ENCODE assay signal across 10 mouse cellular contexts in genomic region chr3:68764917-68765598, GRCm38 (mm10).
DNase-seq lines count a peak whose midpoint lies in the region; ATAC-seq and TF ChIP-seq lines count a peak whose summit lies in the region.
"Had no signal": no experiment of that assay in that cellular context is flagged by ENCODE, and none has a peak within 500 bp of the region (broad histone marks: within the 10 kb centered on the region; RNA-seq: fewer than 3 reads in every experiment).

No protein-coding gene starts in this region.

- intact Hi-C loops in heart, postnatal 10 days (cut with DNase I), result no loop called here

- no peak overlapping the region for H3K9ac ChIP-seq in kidney, embryonic 14.5 days (ENCODE audit: low read depth, low read length)
- no peak overlapping the region for H3K9ac ChIP-seq in lung, postnatal 0 days (replicated peaks; ENCODE audit: low read depth)
- H3K9ac ChIP-seq: embryonic facial prominence, embryonic 13.5 days; liver, embryonic 13.5 days had no signal

- no peak for TF ChIP-seq POLR2A in embryonic fibroblast, embryonic 13.5 days (IDR thresholded peaks at IDR 0.05; ENCODE audit: low read depth, low read length)

- peak; percentile 64 for DNase-seq in kidney, postnatal 10 days
- DNase-seq in heart, postnatal 10 days, result peak; percentile 82 to 86
- DNase-seq in lung, postnatal 0 days (ENCODE audit: low spot score), result peak; percentile 39
- DNase-seq in spleen, adult 18-20 months, result no peak
- no peak for DNase-seq in thymus, postnatal 14 days
- no peak for DNase-seq in thymus, postnatal 10 days (ENCODE audit: low spot score in 2 of 2)
- DNase-seq: liver, embryonic 13.5 days had no signal

- H3K27ac ChIP-seq in kidney, embryonic 14.5 days (ENCODE audit: low read depth, low read length), result no peak overlapping the region
- H3K27ac ChIP-seq in embryonic fibroblast, embryonic 13.5 days (ENCODE audit: insufficient read depth, low read length), result peak overlapping the region; percentile 50
- H3K27ac ChIP-seq in lung, postnatal 0 days (ENCODE audit: low read length), result no peak overlapping the region
- H3K27ac ChIP-seq: embryonic facial prominence, embryonic 13.5 days; liver, embryonic 13.5 days had no signal

- no peaks in the 10 kb centered on the region for H3K36me3 ChIP-seq in kidney, embryonic 14.5 days (ENCODE audit: control insufficient read depth, insufficient read depth, low read length)
- H3K36me3 ChIP-seq in lung, postnatal 0 days (ENCODE audit: insufficient read depth, low read length), result no peaks in the 10 kb centered on the region
- H3K36me3 ChIP-seq: embryonic facial prominence, embryonic 13.5 days; liver, embryonic 13.5 days had no signal

- 58% methylated on average over 7 of the region's 7 CpGs for WGBS in kidney, embryonic 14.5 days
- 28% methylated on average over 7 of the region's 7 CpGs for WGBS in lung, postnatal 0 days

- TF ChIP-seq EP300 in lung, postnatal 0 days (IDR thresholded peaks at IDR 0.05), result no peak

- ATAC-seq in kidney, embryonic 14.5 days (ENCODE audit: low FRiP score, low TSS enrichment), result no peak
- peak; percentile 61 for ATAC-seq in lung, postnatal 0 days

- H3K4me3 ChIP-seq in kidney, embryonic 14.5 days (ENCODE audit: low read length), result no peak overlapping the region
- no peak overlapping the region for H3K4me3 ChIP-seq in embryonic fibroblast, embryonic 13.5 days (ENCODE audit: insufficient read depth, low read length)
- no peak overlapping the region for H3K4me3 ChIP-seq in lung, postnatal 0 days (ENCODE audit: low read depth, low read length)
- H3K4me3 ChIP-seq: embryonic facial prominence, embryonic 13.5 days; liver, embryonic 13.5 days had no signal

- H3K4me2 ChIP-seq in kidney, embryonic 14.5 days (replicated peaks; ENCODE audit: low read depth, low read length), result no peak overlapping the region
- no peak overlapping the region for H3K4me2 ChIP-seq in lung, postnatal 0 days (replicated peaks; ENCODE audit: low read depth, low read length)
- H3K4me2 ChIP-seq: embryonic facial prominence, embryonic 13.5 days; liver, embryonic 13.5 days had no signal

- TF ChIP-seq CTCF in embryonic fibroblast, embryonic 13.5 days (IDR thresholded peaks at IDR 0.05; ENCODE audit: borderline replicate concordance, insufficient read depth, low read length), result no peak
- no peak for TF ChIP-seq CTCF in lung, postnatal 0 days (IDR thresholded peaks at IDR 0.05)

- H3K4me1 ChIP-seq in kidney, embryonic 14.5 days (ENCODE audit: control insufficient read depth, insufficient read depth, low read length), result peaks cover 21% of the 10 kb centered on the region
- peaks cover 6% of the 10 kb centered on the region; the same call in 1 of the 2 replicates for H3K4me1 ChIP-seq in embryonic fibroblast, embryonic 13.5 days (ENCODE audit: control insufficient read depth, insufficient read depth, low read length)
- H3K4me1 ChIP-seq in lung, postnatal 0 days (ENCODE audit: insufficient read depth, low read depth, low read length), result peaks cover 5% of the 10 kb centered on the region; the same call in 1 of the 2 replicates
- H3K4me1 ChIP-seq: embryonic facial prominence, embryonic 13.5 days had no signal

- no peaks in the 10 kb centered on the region for H3K27me3 ChIP-seq in kidney, embryonic 14.5 days (ENCODE audit: control insufficient read depth, insufficient read depth, low read length)
- no peaks in the 10 kb centered on the region for H3K27me3 ChIP-seq in lung, postnatal 0 days (replicated peaks; ENCODE audit: insufficient read depth, low read length)
- H3K27me3 ChIP-seq: embryonic facial prominence, embryonic 13.5 days; liver, embryonic 13.5 days had no signal

- no peaks in the 10 kb centered on the region for H3K9me3 ChIP-seq in kidney, embryonic 14.5 days (ENCODE audit: control insufficient read depth, low read length)
- no peaks in the 10 kb centered on the region for H3K9me3 ChIP-seq in lung, postnatal 0 days (ENCODE audit: low read length)
- H3K9me3 ChIP-seq: embryonic facial prominence, embryonic 13.5 days; liver, embryonic 13.5 days had no signal

Comparison
In these comparisons a context has a peak if more than half of its experiments do, and no peak if none do; other contexts are left out.
1. DNase-seq: peak in kidney, postnatal 10 days (single experiment), heart, postnatal 10 days (2 of 2) and lung, postnatal 0 days (single experiment); none in spleen, adult 18-20 months (0 of 2), thymus, postnatal 14 days (single experiment) and thymus, postnatal 10 days (0 of 2).